Mouse (Mus musculus): ENCODE measurements around the gene Gpr119. TPM values are rescaled to one million over a fixed set of nuclear protein-coding genes. Genes with fewer than 3 reads are reported as not detected.

Gpr119 gene
- total RNA-seq (2015) (not detected in 2 replicates), total RNA-seq (2017) (not detected in 2 replicates)

DNA sequence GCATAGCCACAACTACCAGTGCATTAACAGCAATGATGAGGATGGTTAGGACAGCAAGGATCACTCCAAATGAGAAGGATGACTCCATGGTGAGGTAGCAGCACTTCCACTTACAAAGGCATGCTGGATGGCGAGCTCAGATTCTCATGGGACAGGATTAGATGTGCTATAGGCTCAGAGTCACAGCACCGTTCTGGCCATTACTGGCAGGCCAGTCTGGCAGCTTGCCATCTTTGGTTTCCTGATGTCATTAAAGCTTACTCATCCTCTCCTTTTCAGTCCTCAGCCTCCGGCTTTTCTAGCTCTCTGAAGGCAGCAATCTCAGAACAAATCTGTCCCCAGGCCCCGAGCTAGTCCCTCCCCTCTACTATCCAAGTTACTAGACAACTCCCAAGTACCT lies at the start of gene Gpr119:
Gene Gpr119 (minus strand): TSS at position 308 of the 400 bp plus-strand sequence.
- no peak for ATAC-seq (replicated peaks; ENCODE audit: poor library complexity)

DNA sequence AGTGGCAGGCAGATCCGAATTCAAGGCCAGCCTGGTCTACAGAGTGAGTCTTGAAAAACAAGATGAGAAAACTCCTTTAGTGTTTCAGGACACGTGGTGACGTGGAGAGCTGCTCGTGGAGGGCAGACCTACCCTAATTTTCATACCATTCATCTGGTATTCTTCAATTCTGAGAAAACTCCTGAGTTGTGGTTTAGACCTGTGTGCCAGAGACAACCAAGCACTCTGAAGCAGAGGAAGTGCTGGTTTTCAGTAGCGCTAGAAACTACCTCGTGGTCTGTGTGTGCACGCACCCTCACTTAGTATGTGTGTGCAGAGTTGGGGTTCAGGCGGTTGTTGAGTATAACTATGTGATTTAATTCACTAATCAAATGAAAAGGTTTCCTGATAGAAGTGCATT lies 38.6 kb upstream of the Gpr119 start:
- no peak for ATAC-seq (replicated peaks; ENCODE audit: poor library complexity)

DNA sequence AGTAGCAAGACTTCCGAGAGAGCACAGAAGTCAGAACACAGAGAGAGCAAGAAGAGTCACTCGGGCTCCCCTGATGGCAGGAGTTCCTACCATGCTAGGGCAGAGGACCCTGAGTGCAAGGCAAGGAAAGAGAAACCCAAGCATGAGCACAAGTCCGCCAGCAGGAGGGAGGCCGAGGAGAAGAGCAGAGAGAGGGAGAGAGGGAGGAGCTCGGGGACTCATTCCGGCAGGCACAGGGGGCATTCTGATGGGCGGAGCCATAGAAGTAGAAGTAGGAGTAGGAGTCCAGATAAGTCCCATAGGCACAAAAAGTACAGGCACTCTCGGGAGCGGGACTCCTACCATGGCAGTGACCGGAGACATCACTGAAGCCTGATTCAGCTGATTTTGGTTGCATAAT lies 35.4 kb upstream of the Gpr119 start:
- ATAC-seq (replicated peaks; ENCODE audit: poor library complexity): no peak

DNA sequence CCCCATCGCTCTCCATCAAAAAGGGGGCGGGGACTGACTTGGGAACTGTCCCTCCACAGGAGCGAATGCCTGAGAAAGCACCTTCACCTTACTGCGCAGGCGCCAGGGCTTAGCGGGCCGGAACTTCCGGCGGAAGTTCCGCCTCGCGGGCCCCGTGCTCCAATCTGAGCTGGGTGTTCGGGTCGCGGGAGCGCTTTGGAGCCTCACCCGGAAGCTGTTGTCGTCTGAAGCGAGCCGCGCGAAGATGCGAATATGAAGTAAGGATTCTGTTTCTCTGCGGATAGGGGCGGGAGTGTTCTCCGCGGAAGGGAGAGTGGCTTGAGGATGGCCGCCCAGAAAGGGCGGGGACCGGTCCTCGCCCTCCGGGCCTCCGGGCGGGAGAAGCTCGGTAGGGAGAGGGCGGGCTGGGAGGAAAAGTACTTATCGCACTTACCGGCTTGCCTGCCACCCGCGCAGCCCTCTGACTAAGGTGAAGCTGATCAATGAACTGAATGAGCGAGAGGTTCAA lies 20.6 kb upstream of the Gpr119 start, which contains the start of gene Rbmx2:
Gene Rbmx2 (plus strand): TSS at position 141 of the 508 bp plus-strand sequence.
- ATAC-seq (replicated peaks; ENCODE audit: poor library complexity): peak; percentile 98

DNA sequence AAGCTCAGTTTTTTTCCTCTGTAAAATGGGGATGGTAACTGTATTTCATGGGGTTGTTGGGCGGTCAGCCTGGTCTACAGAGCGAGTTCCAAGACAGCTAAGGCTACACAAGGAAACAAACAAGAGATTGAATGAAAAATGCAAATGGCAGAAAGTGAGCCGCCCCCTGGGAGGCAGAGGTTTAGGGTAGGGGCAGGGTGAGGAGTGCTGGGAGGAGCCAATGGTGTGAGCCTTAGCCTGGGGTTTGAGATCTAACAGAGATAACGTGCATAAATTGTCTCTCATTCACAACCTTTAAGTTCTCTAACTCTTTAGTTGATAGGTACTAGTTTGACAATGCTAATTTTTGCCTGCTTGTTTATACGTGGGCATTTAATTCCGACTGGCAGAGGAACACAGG lies 20.2 kb upstream of the Gpr119 start:
- ATAC-seq (replicated peaks; ENCODE audit: poor library complexity): peak; percentile 54

DNA sequence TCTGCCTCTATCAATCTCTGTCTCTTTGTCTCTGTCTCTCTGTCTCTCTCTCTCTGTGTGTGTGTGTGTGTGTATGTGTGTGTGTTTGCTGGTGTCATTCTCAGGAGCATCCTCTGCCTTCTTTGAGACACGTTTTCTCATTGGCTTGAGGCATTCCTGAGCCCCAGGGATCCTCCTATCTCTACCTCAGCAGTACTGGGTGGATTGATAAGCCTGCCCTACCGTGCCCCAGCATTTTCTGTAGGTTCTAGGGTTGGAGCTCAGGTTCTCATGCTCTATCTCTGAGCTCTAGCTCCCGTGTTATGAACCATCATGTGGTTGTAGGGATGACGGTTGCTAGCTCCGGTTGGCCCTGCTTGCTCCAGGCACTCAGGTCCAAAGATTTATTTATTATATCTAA lies 9.6 kb upstream of the Gpr119 start:
- ATAC-seq (replicated peaks; ENCODE audit: poor library complexity): no peak

DNA sequence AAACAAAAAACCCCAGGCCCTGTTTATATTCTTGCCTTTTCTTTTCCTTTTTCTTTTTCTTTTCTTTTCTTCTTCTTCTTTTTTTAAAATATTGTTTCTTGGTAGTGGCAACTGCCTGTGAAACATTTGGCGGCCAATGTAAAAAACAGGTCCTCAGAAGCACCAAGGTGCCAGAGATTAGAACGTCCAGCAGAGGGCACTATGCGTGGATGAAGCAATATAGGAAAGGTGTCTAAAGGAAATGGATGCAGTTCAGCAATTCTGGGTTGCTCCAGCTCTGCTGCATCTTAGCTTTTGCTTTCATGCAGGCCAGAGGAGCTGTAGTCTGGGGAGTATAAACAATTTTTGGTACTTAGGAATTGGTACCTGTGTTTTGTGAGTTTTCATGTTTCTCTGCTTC lies 9.2 kb upstream of the Gpr119 start:
- ATAC-seq (replicated peaks; ENCODE audit: poor library complexity): peak; percentile 81

DNA sequence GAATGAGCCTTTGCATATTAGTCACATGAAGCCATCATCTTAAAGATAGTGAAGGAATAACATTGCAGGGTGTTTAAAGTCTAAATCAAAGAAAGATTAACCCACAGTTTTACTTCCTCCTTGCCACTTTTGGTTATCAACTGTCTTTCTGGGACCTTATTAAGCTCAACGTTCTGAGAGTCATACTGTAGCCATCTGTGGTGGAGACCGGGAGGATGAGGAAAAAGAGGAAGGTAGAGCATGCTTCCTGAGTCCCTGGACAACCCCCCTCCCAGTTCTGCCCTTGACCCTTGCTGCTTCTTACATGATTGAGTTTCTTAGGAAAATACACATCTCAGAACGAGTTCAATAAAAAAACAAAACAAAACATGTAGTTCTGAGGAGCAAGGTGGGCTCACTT lies 2.6 kb downstream of the Gpr119 start:
- peak; percentile 72 for ATAC-seq (replicated peaks; ENCODE audit: poor library complexity)

DNA sequence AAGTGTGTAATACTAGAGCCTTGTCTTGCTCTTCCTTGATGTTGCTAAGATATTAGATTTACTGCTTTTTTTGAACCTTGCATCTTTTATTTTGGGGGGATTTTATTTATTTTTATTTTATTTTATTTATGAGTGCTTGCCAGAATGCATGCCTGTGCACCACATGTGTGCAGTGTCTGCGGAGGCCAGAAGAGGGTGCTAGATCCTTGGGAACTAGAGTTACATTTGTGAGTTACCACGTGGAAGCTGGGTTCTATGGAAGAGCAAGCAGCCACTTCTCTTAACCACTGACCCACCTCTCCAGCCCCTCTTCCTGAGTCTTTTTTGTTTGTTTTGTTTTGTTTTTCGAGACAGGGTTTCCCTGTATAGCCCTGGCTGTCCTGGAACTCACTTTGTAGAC lies 4.7 kb downstream of the Gpr119 start:
- peak; percentile 60 for ATAC-seq (replicated peaks; ENCODE audit: poor library complexity)

DNA sequence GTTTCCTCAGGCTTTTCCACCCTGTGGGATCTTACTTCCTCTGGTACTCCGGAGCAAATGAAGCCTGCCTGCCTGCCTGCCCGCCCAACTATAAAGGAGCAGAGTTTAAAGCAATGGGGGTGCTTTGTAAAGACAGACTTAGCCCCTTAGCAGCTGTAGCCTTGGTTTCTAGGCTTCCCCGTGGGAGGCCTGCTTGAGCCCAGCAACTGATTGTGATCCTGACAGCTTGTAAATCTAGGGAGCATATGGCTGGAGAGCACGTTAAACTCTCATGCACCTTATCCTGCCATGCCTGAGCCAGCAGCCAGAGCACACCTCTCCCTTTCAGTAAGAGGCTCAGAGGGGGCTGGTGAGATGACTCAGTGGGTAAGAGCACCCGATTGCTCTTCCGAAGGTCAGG lies 7.5 kb downstream of the Gpr119 start:
- ATAC-seq (replicated peaks; ENCODE audit: poor library complexity): no peak

DNA sequence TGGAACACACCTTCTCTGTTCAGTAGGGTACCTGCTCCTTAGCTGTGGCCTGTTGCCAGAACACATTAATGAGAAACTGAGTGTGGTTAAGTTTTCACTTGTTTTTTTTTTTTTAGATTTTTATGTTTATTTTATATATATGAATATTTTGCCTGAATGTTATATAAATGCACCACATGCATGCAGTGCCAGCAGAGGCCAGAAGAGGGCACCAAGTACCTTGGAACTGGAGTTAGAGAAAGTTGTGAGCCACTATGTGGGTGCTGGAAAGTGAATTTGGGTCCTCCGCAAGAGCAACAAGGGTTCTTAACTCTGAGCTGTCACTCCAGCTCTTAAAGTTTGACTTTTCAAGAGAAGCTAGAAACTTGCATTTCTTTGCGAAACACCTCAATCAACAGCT lies 30.2 kb downstream of the Gpr119 start:
- ATAC-seq (replicated peaks; ENCODE audit: poor library complexity): peak; percentile 66; the same call in 1 of the 2 replicates

DNA sequence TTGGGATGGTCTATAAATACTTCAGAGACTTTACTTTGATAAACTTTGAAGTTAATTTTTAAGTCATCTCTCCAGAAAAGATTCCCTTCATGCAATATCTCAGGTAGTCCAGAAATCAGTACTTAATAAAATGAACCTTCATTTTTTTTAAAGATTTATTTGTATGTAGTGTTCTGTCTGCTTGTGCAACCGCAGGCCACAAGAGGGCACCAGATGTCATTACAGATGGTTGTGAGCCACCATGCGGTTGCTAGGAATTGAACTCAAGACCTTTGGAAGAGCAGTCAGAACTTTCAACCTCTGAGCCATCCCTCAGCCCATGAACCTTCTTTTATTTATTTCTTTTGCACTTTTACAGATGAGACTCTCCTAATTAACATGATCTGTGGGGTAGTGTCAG lies 37.2 kb downstream of the Gpr119 start:
- no peak for ATAC-seq (replicated peaks; ENCODE audit: poor library complexity)

DNA sequence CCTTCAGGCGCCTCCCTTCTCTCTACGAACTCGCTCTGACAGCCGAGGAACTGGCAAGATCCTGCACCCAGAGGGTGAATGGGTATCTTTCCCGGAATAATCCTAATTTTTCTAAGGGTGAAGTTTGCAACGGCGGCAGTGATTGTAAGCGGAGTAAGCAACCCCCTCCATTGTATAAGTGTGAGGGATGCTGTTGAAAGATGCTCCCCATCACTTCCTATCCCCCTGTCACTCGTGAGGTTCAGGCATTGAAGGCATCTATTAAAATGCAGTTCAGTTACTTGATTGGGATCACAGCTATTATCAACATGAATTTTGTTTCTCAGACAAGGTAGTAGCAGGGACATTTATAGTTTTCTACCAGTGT lies 50.2 kb downstream of the Gpr119 start:
- ATAC-seq (replicated peaks; ENCODE audit: poor library complexity): no peak

DNA sequence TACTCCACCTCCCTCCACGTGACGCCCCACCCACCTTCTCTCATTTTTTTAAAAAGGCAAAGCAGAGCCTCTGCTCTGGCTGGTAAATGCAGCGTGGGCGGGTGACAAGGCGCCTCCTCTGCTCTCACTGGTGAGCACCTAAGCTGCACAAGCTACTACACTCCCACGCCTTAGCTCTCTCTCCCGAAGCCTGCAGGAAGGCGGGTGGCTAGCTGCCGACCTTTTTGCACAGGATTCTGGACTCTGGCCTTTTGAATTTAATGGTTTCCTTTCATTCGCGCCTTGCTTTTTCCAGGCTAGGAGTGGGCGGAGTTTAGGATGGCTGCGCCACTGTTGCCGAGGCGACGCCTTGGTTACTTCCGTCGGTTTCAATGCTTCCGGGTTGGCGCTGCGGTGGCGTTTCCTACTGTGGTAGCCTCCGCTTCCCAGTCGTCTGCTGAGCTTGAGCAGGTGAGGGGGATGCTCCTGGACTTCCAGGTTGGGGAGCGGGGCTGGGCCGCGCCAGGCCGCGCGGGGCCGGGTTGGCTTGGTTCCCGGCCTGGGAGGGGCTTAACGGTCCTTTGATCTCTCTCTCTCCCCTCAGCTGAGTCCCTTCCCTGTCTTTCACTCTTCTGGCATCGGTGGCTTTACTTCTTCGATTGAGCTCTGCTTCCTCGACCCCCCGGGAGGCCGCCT lies 50.8 kb downstream of the Gpr119 start, which contains the start of gene Slc25a14:
Gene Slc25a14 (plus strand): TSS at position 35 of the 675 bp plus-strand sequence.
- peak; percentile 99 for ATAC-seq (replicated peaks; ENCODE audit: poor library complexity)

DNA sequence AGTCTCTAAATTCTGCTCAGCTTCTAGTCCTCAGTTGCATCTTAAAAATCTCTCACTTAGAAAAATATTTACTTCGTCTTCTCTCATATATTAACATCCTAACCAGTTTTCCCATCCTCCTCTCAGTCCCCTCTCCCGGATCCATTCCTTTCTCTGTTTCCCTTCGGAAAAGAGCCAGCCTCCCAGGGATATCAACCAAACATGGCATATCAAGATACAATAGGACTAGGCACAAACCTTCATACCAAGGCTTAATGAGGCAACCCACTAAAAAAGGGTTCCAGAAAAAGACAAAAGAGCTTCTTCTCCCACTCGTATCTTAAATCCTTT lies 51.3 kb downstream of the Gpr119 start:
- ATAC-seq (replicated peaks; ENCODE audit: poor library complexity): no peak

Other genes starting within 250 kb of the Gpr119 start
- 54.9 and 57.2 TPM in 2 replicates for gene Elf4, start 211.3 kb downstream of the Gpr119 start, total RNA-seq (2015)
- 12.7 and 13.2 TPM in 2 replicates for gene Elf4, start 211.3 kb downstream of the Gpr119 start, total RNA-seq (2017)
- 86.4 and 93.7 TPM in 2 replicates for gene Aifm1, start 160.9 kb downstream of the Gpr119 start, total RNA-seq (2015)
- gene Aifm1, start 160.9 kb downstream of the Gpr119 start, total RNA-seq (2017): 85.2 and 105 TPM in 2 replicates
- 0.17 and 0.84 TPM in 2 replicates for gene Rab33a, start 155.2 kb downstream of the Gpr119 start, total RNA-seq (2015)
- gene Rab33a, start 155.2 kb downstream of the Gpr119 start, total RNA-seq (2017): 0.14 TPM in 1 of 2 replicates, not detected in the other
- 57.9 and 69.2 TPM in 2 replicates for gene Zfp280c, start 80.0 kb downstream of the Gpr119 start, total RNA-seq (2015)
- 22.4 and 30.0 TPM in 2 replicates for gene Zfp280c, start 80.0 kb downstream of the Gpr119 start, total RNA-seq (2017)
- 5.0 and 5.8 TPM in 2 replicates for gene Slc25a14, start 51.1 kb downstream of the Gpr119 start, total RNA-seq (2015)
- gene Slc25a14, start 51.1 kb downstream of the Gpr119 start, total RNA-seq (2017): 6.4 and 8.3 TPM in 2 replicates
- 17.0 and 20.5 TPM in 2 replicates for gene Rbmx2, start 20.5 kb upstream of the Gpr119 start, total RNA-seq (2015)
- 16.4 and 16.9 TPM in 2 replicates for gene Rbmx2, start 20.5 kb upstream of the Gpr119 start, total RNA-seq (2017)
- gene Gm595, start 203.2 kb upstream of the Gpr119 start, total RNA-seq (2015): not detected in 2 replicates
- not detected in 2 replicates for gene Gm595, start 203.2 kb upstream of the Gpr119 start, total RNA-seq (2017)

All from megakaryocyte progenitor cell, adult 5-6 weeks (primary cell).